Mouse (Mus musculus) embryonic facial prominence, embryonic 12.5 days (tissue): Measurements from ENCODE around the gene Kazn. TPM values are rescaled to one million over a fixed set of nuclear protein-coding genes. Genes with fewer than 3 reads are reported as not detected.

Experiments
- ATAC-seq: fragments of 200-750 bp; cut with Nextera tagmentation; 2 replicates; pipeline ENCODE4 v1.8.0; 2017; ENCODE audit not compliant: insufficient number of reproducible peaks, insufficient read depth, low FRiP score, low TSS enrichment
- H3K27ac ChIP-seq: fragments of 300-500 bp; sonication (generic); 2 replicates; pipeline ENCODE4 v1.5.1; 2016; ENCODE audit warnings: mild to moderate bottlenecking
- H3K27me3 ChIP-seq: fragments of 300-500 bp; sonication (generic); 2 replicates; pipeline ENCODE4 v1.6.1; 2016; ENCODE audit warnings: mild to moderate bottlenecking, moderate library complexity
- H3K36me3 ChIP-seq: fragments of 300-500 bp; sonication (generic); 2 replicates; pipeline ENCODE4 v1.6.1; 2016; ENCODE audit warnings: mild to moderate bottlenecking
- H3K4me1 ChIP-seq: fragments of 300-500 bp; sonication (generic); 2 replicates; pipeline ENCODE4 v1.6.1; 2016
- H3K4me2 ChIP-seq: fragments of 300-500 bp; sonication (generic); replicated peaks from 2 replicates; pipeline ENCODE4 v1.6.1; 2016; ENCODE audit warnings: mild to moderate bottlenecking, moderate library complexity
- H3K4me3 ChIP-seq: fragments of 300-500 bp; sonication (generic); 2 replicates; pipeline ENCODE4 v1.5.1; 2016; ENCODE audit warnings: mild to moderate bottlenecking
- H3K9ac ChIP-seq: fragments of 300-500 bp; sonication (generic); 2 replicates; pipeline ENCODE4 v1.6.1; 2016; ENCODE audit warnings: mild to moderate bottlenecking, moderate library complexity
- H3K9me3 ChIP-seq: fragments of 300-500 bp; sonication (generic); 2 replicates; pipeline ENCODE4 v1.6.1; 2016; ENCODE audit warnings: mild to moderate bottlenecking, moderate library complexity
- WGBS: fragments of 180-500 bp; shearing (Covaris S2); methylation state at CpG from one replicate; pipeline ENCODE4 v1.1.7; 2016; 5-methylcytosine and 5-hydroxymethylcytosine counted together
- polyA plus RNA-seq: library from polyadenylated mRNA; unstranded; fragments of >200 nt; fragmentation: Nextera tagmentation; extraction: Ambion mirVana; gene quantifications from 2 replicates; pipeline ENCODE4 v1.2.1, GENCODE M21; 2016

Kazn gene
- polyA plus RNA-seq, 1 experiment from 2014 or later: 23.1 TPM

DNA sequence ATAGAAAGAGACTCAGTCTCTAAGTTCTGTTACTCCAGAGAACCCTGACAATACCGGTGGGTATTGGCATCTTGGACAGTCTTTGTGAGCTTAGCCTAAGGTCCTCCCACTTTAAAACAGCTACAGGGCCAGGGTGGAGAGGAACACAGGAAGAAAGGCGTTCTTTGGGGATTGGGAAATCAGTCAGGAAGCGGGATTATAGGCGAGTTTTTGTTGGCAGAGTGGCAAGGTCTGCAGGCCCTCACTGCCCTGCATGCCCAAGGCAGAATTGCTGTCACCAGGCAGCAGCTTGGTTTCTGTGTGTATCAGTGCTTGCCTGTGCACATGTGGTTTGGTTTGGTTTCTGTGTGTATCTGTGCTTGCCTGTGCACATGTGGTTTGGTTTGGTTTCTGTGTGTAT, 22.5 kb upstream of the Kazn start:
- Histone ChIP-seq H3K4me2 (no peak overlapping the region), H3K4me1 (peaks cover 9% of the 10 kb centered on the region; the same call in 1 of the 2 replicates), H3K36me3 (no peaks in the 10 kb centered on the region), H3K9me3 (no peaks in the 10 kb centered on the region), H3K4me3 (no peak overlapping the region), H3K27me3 (no peaks in the 10 kb centered on the region), H3K27ac (no peak overlapping the region), H3K9ac (no peak overlapping the region)
- ATAC-seq: no peak
- WGBS: 62% methylated on average over 4 of the region's 4 CpGs

- no peaks in the 10 kb centered on the region for H3K9me3 ChIP-seq
- no peak overlapping the region for H3K4me3 ChIP-seq
- H3K4me2 ChIP-seq: no peak overlapping the region
- no peak overlapping the region for H3K9ac ChIP-seq
- no peaks in the 10 kb centered on the region for H3K4me1 ChIP-seq
- no peak for ATAC-seq
- no peak overlapping the region for H3K27ac ChIP-seq
- 85% methylated on average over 10 of the region's 10 CpGs for WGBS
- H3K36me3 ChIP-seq: no peaks in the 10 kb centered on the region
- H3K27me3 ChIP-seq: no peaks in the 10 kb centered on the region
Observed at GRCm38 (mm10) chr4:142258730-142259129, 19.5 kb upstream of the Kazn start.

GRCm38 (mm10) chr4:142254088-142254487, 14.9 kb upstream of the Kazn start:
- H3K9ac ChIP-seq: no peak overlapping the region
- H3K4me3 ChIP-seq: no peak overlapping the region
- H3K27ac ChIP-seq: no peak overlapping the region
- peaks cover 18% of the 10 kb centered on the region for H3K4me1 ChIP-seq
- no peak overlapping the region for H3K4me2 ChIP-seq
- H3K36me3 ChIP-seq: no peaks in the 10 kb centered on the region
- no peaks in the 10 kb centered on the region for H3K9me3 ChIP-seq
- H3K27me3 ChIP-seq: no peaks in the 10 kb centered on the region
- ATAC-seq: no peak
- 72% methylated on average over 6 of the region's 6 CpGs for WGBS

DNA sequence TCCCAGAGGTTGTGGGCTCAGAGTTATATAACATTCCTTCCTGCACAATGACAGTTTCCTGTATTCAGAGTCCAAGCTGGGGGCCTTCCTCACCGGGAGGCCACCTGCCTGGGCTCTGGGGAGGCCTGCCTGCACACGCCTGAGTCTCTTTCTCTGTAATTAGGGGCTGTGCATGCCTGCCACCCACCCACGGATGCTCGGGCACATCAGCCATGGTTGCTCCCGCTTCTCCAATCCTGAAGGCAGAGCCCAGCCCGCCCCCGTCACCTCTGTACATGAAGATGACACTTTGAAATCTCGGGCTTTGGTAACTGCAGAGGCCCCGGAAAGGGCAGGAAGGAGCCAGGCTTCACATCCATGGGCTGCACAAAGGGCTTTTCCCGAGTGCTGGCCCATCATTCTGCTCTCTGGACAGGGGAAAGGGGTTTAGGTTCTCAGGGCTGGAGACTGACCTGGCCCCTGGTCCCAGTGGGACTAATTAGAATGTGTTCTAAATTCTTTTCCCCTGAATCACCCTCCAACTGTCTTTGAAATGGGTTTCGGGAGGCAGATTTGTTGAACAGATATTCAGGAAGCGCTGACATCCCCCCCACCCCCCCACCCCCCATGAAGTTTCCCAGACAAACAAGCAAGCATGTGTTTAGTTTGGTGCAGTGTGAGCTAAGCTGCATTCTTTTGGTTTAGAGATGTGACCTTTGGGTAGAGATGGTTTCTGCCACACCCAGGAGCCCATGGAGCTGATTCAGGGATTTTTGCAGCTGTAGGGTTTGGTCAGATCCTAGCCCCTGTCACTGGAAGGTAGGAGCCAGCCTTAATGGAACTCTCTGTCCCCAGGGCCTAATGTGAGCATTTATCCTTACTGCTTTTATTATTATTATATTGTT, 12.5 kb upstream of the Kazn start:
- H3K4me1 ChIP-seq: peaks cover 20% of the 10 kb centered on the region
- no peak overlapping the region for H3K4me2 ChIP-seq
- H3K4me3 ChIP-seq: no peak overlapping the region
- no peak for ATAC-seq
- H3K27me3 ChIP-seq: no peaks in the 10 kb centered on the region
- 0 out of 2 replicates have a peak overlapping the region, but pooled peaks have one; percentile 13 for H3K27ac ChIP-seq
- H3K9ac ChIP-seq: no peak overlapping the region
- H3K36me3 ChIP-seq: no peaks in the 10 kb centered on the region
- 33% methylated on average over 12 of the region's 12 CpGs for WGBS
- H3K9me3 ChIP-seq: no peaks in the 10 kb centered on the region

GRCm38 (mm10) chr4:142250054-142250453, 10.9 kb upstream of the Kazn start:
- Histone ChIP-seq H3K4me3 (no peak overlapping the region), H3K9me3 (no peaks in the 10 kb centered on the region), H3K27ac (no peak overlapping the region), H3K4me1 (peaks cover 20% of the 10 kb centered on the region), H3K4me2 (no peak overlapping the region), H3K9ac (no peak overlapping the region), H3K27me3 (no peaks in the 10 kb centered on the region), H3K36me3 (no peaks in the 10 kb centered on the region)
- WGBS: 86% methylated on average over 8 of the region's 8 CpGs
- no peak for ATAC-seq

DNA sequence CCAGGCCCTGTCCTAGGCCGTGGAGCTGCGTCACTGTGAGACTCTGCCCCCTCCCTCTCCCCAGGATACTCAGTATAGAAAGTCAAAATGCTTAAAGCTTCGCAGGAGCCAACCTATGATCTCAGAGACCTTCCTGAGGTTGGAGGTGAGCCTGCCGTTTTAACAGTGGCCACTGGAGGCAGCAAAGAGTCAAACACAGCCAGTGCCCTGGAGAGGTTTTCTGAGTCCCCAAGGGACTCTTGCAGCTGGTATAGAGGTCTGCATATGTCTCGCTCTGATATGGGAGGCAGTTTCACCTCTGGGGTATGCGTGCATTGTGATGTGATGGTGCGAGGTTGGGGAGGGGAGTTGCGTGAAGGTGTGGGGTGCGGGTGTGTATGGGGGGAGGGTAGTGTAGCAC, 10.2 kb upstream of the Kazn start:
- no peak overlapping the region for H3K9ac ChIP-seq
- no peaks in the 10 kb centered on the region for H3K36me3 ChIP-seq
- no peaks in the 10 kb centered on the region for H3K27me3 ChIP-seq
- 21% methylated on average over 9 of the region's 9 CpGs for WGBS
- ATAC-seq: no peak
- H3K4me1 ChIP-seq: peaks cover 20% of the 10 kb centered on the region
- H3K27ac ChIP-seq: no peak overlapping the region
- no peak overlapping the region for H3K4me3 ChIP-seq
- H3K4me2 ChIP-seq: no peak overlapping the region
- no peaks in the 10 kb centered on the region for H3K9me3 ChIP-seq

DNA sequence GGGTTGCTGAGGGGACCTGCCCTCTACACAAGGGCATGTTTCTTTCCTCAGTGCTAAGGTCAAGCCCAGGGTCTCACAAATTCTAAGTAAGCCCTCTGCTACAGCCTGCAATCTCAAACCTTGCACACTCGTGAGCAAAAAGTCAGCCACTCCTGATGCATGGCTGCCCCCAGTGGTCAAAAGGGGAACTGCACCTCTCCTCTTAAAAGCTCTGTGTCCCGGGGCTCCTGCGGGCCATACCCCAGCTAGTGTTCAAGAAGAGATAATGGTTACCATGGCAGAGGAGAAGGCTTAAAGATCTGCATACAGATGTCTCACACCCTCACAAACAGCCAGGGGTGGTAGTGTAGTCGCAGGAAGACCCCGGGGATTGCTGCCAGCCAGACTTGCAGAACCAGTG, 9.2 kb upstream of the Kazn start:
- Histone ChIP-seq H3K27ac (no peak overlapping the region), H3K4me1 (peaks cover 20% of the 10 kb centered on the region), H3K4me2 (no peak overlapping the region), H3K36me3 (no peaks in the 10 kb centered on the region), H3K4me3 (no peak overlapping the region), H3K9me3 (no peaks in the 10 kb centered on the region), H3K9ac (no peak overlapping the region), H3K27me3 (no peaks in the 10 kb centered on the region)
- WGBS: 11% methylated on average over 5 of the region's 5 CpGs
- ATAC-seq: no peak

- Histone ChIP-seq H3K36me3 (no peaks in the 10 kb centered on the region), H3K27ac (no peak overlapping the region), H3K4me1 (peaks cover 13% of the 10 kb centered on the region), H3K4me3 (no peak overlapping the region), H3K9me3 (no peaks in the 10 kb centered on the region), H3K9ac (no peak overlapping the region), H3K4me2 (no peak overlapping the region), H3K27me3 (no peaks in the 10 kb centered on the region)
- no peak for ATAC-seq
- 21% methylated on average over 5 of the region's 5 CpGs for WGBS
Observed at GRCm38 (mm10) chr4:142246698-142247097, 7.5 kb upstream of the Kazn start.

- H3K27me3 ChIP-seq: no peaks in the 10 kb centered on the region
- H3K4me3 ChIP-seq: no peak overlapping the region
- WGBS: 83% methylated on average over 5 of the region's 5 CpGs
- no peak overlapping the region for H3K9ac ChIP-seq
- no peaks in the 10 kb centered on the region for H3K36me3 ChIP-seq
- no peak for ATAC-seq
- H3K4me2 ChIP-seq: no peak overlapping the region
- no peak overlapping the region for H3K27ac ChIP-seq
- no peaks in the 10 kb centered on the region for H3K9me3 ChIP-seq
- peaks cover 19% of the 10 kb centered on the region for H3K4me1 ChIP-seq
Observed at GRCm38 (mm10) chr4:142244641-142245040, 5.4 kb upstream of the Kazn start.

- no peaks in the 10 kb centered on the region for H3K36me3 ChIP-seq
- no peak overlapping the region for H3K27ac ChIP-seq
- no peaks in the 10 kb centered on the region for H3K27me3 ChIP-seq
- peaks cover 24% of the 10 kb centered on the region for H3K4me1 ChIP-seq
- ATAC-seq: no peak
- H3K4me2 ChIP-seq: no peak overlapping the region
- no peak overlapping the region for H3K4me3 ChIP-seq
- 86% methylated on average over 6 of the region's 6 CpGs for WGBS
- H3K9me3 ChIP-seq: no peaks in the 10 kb centered on the region
- no peak overlapping the region for H3K9ac ChIP-seq
Observed at GRCm38 (mm10) chr4:142242750-142243383, 3.7 kb upstream of the Kazn start.

DNA sequence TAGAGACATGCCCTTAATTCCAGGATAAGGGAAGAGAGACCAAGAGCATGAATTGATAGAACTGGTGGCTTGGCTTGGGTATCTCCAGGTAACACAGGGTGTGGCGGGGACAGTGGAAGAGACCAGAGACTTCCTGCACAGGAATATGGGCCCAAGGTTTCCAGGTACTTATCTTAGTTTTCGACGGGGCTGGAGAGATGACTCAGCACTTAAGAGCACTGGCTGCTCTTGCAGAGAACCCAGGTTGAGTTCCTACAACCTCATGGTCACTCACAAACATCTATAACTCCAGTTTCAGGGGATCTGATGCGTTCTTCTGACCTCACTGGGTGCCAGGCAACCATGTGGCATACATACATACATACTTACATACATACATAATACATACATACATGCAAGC, 3.0 kb upstream of the Kazn start:
- no peak overlapping the region for H3K27ac ChIP-seq
- no peaks in the 10 kb centered on the region for H3K9me3 ChIP-seq
- H3K4me2 ChIP-seq: no peak overlapping the region
- H3K4me3 ChIP-seq: no peak overlapping the region
- no peak overlapping the region for H3K9ac ChIP-seq
- no peaks in the 10 kb centered on the region for H3K27me3 ChIP-seq
- H3K36me3 ChIP-seq: no peaks in the 10 kb centered on the region
- H3K4me1 ChIP-seq: peaks cover 30% of the 10 kb centered on the region
- 80% methylated on average over 4 of the region's 4 CpGs for WGBS
- ATAC-seq: no peak

DNA sequence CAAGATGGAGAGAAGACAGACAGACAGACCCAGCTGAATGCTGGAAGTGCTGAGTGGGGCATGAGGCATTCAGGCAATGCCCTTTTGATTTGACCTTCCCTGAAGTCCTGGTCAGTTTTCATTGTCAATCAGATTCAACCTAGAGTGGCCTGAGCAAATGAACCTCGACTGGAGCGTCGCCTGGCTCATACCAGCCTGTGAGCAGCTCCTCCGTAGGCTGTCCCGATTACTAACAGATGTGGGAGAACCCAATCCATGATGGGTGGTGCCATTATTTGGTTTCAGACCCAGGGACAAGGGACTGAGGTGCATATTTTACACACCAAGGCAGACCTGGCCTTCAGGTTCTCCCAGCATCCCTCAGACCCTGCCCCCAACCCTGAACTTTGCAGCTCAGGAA, 1.7 kb upstream of the Kazn start:
- ATAC-seq: no peak
- Histone ChIP-seq H3K27ac (no peak overlapping the region), H3K9ac (no peak overlapping the region), H3K9me3 (no peaks in the 10 kb centered on the region), H3K27me3 (no peaks in the 10 kb centered on the region), H3K4me3 (no peak overlapping the region), H3K4me1 (peaks cover 30% of the 10 kb centered on the region), H3K36me3 (no peaks in the 10 kb centered on the region), H3K4me2 (no peak overlapping the region)
- 18% methylated on average over 5 of the region's 5 CpGs for WGBS
